Mouse (Mus musculus) urinary bladder, adult 18-20 months (tissue): ENCODE results near the gene Ppp1r12b.

Source experiments
- DNase-seq, 2 experiments: peaks; one replicate each; pipeline ENCODE4 v3.0.0; 2022; ENCODE audit warnings: low spot score in 2 of 2, mixed read lengths in 2 of 2

Ppp1r12b gene

DNA sequence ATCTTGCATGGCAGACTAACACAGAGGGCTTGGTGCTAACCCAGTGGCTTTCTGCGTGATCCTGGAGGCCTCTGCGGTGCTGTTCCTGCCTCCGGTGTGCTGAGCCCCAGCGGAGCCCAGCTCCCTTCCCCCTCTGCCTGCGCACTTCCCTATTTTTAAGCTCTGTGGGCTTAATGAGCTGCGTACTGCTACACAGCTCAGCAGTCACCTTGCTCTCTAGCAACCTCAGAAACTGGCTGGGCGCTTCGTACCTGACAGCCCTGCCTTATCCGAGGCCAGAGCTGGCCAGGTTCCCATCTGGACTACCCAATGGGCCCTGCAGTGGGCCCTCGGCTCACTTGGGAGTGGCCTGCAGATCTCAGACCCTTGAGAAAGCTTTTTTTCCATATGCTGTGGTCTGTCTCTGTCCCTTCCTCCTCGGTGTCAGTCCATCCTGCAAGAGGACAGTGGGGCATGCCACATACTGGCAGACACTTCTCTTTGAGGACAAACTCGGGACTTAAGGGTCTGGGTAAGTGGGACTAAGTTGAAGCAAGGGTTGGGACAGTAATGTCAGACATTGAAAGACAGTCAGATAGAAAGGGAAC, 235.9 kb downstream of the Ppp1r12b start:
- no peak for DNase-seq

DNA sequence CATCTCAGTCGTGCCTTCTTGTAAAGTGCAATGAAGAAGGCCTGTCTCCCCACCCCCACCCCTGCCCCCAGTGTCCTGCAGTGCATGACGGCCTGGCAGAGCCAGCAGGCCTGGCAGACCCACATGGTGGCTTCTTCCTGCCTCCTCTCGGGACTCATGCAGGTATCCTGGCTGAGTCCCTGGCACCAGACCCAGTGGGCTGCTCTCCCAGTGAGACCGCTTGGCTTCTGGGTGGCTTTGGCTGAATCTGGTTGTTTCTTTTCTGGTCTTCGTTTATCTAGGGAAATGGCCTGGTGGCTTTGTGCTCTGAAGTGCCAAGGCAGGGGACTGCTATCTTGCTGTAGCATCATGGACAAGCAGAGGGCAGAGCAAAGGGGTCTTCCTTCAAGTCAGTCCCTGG, 240.7 kb downstream of the Ppp1r12b start:
- no peak for DNase-seq

DNA sequence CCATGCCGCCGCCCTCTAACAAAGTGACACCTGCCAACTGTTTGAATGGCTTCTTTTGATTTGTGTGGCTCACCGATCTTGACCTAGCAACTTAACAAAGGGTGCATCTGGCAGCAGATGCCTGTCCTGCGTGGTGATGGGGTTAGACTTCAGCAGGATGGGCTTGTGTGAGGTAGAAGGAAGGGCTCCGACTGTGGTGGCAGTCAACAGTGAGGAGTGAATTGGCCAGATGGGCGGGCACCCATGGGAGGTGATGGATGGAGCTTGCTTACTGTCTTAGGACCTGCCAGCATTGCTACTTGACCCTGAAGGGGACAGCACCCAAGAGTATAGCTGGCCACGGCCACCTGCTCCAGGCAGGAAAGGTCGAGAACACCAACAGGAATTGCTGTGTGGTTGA, 241.6 kb downstream of the Ppp1r12b start:
- DNase-seq, result no peak

DNA sequence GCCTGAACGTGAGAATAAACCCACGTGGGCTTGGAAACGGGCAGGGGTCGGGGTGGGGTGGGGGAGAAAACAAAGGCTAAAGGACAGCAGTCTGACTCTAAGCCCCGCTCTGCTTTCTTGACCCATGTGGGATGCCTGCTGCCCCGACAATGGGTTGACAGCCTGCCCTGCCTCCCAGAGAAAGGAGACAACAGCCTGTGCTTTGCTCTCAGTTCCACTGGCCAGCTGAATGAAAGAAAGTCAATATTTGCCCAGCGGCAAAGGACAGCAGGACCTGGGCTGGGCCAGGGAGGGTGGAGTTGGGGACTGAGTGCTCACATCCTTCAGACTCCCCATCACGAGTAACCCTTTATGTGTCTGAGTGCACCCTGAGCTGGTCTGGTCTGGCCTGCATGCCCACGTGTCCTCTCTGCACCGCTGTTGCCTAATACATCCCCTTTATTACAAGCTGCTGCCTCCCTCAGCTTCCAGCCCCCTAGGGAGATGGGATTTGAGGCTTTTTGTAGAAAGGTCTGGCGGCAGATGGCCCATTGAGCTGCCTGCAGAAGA, 242.2 kb downstream of the Ppp1r12b start:
- DNase-seq, result no peak

DNA sequence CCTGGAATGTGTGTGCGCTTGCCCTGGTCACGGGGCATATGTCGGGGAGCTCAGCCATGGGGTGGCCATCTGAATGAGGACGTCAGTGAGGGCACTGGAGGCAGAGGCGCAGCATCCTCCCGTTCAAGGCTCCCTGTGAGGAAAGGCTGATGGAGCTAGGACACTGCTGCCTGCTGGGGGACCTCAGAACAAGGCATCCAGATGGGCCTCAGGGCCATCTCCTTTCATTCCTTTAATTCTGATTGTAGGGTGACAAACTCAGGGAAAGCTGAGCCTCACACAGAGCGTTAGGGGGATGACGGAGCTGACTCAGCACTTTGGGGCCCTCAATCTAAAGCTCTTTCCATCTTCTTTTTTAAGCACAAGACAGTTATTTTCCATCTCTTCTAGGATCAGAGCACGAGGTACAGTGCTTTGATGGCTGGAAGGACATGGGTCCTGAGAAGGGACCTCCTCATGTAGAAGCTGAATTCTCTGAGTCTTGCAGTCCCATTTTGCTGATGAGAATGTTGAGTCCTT, 242.9 kb downstream of the Ppp1r12b start:
- DNase-seq, result no peak

DNA sequence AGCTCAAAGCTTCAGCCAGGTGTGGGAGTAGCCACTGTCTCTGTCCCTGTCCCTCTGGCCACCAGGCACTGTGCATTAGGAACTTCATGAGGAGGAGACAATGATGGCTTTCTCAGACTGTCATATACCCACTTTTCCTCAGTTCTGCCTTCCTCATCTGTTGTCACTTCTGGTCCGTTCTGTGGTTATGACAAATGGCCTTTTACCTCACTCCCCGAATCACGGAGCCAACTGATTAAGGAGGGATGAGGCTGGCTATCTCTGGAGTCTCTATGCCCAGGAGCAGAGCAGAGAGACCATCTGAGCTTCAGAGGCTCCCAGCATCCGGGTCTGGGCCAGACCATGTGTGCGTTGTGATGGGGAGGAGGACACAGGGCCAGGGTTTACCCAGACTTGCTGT, 244.1 kb downstream of the Ppp1r12b start:
- no peak for DNase-seq

GRCm38 (mm10) chr1:134711061-134711460, 244.7 kb downstream of the Ppp1r12b start:
- no peak for DNase-seq

DNA sequence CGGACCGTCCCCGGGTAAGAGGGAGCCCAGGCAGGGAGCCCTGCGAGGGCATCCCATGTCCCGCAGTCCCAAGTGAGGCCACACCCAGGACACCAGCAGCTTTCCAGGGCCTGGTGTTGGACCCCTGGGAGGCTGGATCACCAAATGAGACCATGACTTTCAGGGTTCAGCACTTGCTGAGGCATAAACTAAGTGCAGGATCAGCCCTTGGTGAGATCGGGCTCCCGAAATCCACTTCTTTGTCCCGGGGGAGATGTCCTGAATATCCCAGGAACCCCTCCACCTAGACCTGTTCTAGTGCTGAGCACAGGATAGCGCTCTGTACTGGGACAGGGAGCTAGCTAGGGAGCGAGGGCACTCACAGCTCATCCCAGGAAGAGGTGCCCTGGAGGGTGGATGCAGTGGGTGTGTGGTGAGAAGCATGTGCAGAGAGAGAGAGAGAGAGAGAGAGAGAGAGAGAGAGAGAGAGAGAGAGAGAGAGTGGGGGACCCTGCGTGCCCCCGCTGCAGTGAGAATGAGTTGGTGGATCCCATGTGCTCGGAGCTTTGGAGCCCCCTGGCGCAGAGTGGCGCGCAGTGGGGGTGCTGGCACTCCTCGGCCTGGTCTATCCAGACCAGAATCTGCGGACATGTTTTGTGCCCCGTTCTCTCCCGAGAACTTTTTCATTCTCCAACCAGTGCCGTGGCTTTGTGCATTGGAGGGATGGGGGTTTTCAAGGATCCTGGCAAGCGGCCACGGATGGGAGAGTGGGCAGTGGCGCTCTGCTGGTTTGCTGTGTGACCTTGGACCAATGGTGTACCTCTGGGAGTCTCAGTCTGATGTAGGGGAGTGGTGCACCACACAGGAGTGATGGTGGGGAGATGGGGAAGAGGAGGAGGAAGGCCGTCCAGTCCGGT, 246.1 kb downstream of the Ppp1r12b start:
- no peak for DNase-seq

DNA sequence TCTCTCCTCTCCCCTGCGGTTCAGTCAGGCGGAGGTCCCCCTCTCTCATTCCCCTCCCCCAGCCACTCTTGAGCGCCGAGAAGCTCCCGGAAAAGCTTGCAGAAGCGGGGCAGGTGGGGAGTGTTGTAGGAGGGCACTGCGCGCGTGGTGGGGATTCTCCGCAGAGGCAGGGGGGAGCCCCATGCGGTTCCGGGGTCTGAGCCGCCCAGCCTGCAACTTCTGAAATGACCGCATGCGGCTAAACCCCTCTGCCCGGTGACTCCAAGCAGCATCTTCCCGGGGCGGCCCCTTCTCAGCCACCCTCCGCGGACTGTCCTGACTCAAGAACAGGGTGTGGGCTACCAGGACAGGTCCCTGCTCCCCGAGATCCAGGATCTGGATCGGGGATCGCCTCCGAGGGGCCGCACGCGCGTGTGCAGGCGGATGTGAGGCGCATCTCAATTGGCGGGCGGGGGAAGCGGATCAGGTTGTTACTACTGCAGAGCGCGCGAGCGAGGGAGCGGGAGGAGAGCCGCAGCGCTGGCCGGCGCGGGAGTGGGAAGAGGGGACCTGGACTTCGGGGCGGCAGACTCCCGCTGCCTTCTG, 246.8 kb downstream of the Ppp1r12b start:
- peak in 1 of 2 experiments; percentile 24 for DNase-seq

DNA sequence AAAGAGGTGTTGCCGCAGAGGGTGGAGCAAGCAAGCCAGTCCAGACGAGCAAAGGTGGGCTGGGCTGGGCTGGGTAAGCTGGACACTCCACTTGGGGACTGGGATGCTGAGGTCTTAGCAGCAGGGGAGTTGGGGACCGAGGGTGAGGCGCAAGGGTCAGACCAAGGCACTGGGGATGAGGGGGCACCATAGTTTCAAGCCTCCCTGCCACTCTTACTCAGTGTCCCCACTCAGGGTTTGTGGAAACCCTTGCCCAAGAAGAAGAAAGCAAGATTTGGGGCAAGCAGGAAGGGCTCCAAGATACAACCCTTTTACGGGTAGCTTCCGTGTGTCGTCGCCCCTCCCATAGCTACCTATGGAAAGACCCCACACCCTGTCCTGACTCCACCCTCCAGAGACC, 247.5 kb downstream of the Ppp1r12b start:
- DNase-seq, result no peak

DNA sequence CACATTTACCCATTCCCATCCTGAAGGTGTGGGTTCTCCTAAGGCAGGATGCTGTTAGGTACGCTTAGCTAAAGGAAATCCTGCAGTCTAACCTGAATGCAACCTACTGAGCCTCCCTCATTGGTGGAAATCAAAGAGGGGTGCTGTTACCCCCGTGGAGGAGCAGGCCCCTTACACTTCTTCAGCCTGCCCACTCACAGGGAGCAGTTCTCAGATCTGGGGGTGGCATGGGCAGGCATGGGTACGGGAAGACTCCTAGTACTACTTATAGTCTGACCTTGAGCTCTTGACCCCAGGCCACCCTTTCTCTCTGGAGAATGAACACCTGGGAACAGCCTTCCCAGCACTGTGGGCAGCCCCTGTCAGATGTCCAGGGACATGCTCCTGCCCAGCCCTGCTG, 248.2 kb downstream of the Ppp1r12b start:
- DNase-seq, result no peak

- DNase-seq, result no peak
These were observed 249.2 kb downstream of the Ppp1r12b start for GRCm38 (mm10) chr1:134706549-134706948.
